Mouse (Mus musculus) gastrocnemius, postnatal 4 days (tissue): ENCODE measurements around the gene Sco1. TPM values are rescaled to one million over a fixed set of nuclear protein-coding genes. Genes with fewer than 3 reads are reported as not detected.
A peak's percentile ranks its signal among the peaks of the same experiment; 100 is the strongest.

Experiments
- DNase-seq, 2 experiments: peaks; one replicate each; pipeline ENCODE4 v3.0.0; 2021 to 2022; ENCODE audit warnings: low spot score in 2 of 2, mixed read lengths in 2 of 2
- microRNA-seq: library from miRNA; unstranded; fragments of <30 nt; microRNA quantifications from one replicate; pipeline ENCODE4 v1.2.0, GENCODE M21; 2021
- total RNA-seq, 2 experiments: library from RNA; stranded (reverse); gene quantifications; 2 replicates each; pipeline ENCODE4 v1.2.3; 2021

The Sco1 gene
- total RNA-seq, 2 experiments from 2014 or later, result 13.7 to 14.3 TPM

GRCm38 (mm10) chr11:67113381-67113780 is 60.9 kb downstream of the Sco1 start:
- DNase-seq, result no peak

GRCm38 (mm10) chr11:67114261-67114660 is 61.8 kb downstream of the Sco1 start:
- DNase-seq, result no peak

GRCm38 (mm10) chr11:67114901-67115300 is 62.4 kb downstream of the Sco1 start:
- DNase-seq, result no peak

Small RNA genes lying within 50 kb of the gene (microRNA-seq; reads per million reads assigned to microRNA genes)
- gene Mir6923, result 5.5 reads per million, percentile 19 among the genes with 10 or more reads in this experiment

Other genes with a start within 250 kb of the Sco1 start
- gene Pirt, start 140.7 kb upstream of the Sco1 start, total RNA-seq, result under 1 TPM; 0.05 to 0.12 TPM
- not detected for gene Tmem238l, start 96.0 kb upstream of the Sco1 start, total RNA-seq
- 1 to 10 TPM; 2.3 to 2.6 TPM for gene Tmem220, start 27.5 kb upstream of the Sco1 start, total RNA-seq
- 10 to 100 TPM; 14.9 to 15.8 TPM for gene Adprm, start 76 bp upstream of the Sco1 start, total RNA-seq
- gene Myh3, start 25.6 kb downstream of the Sco1 start, total RNA-seq, result 100 to 1,000 TPM; 510 to 548 TPM
- gene Myh2, start 118.4 kb downstream of the Sco1 start, total RNA-seq, result 100 to 1,000 TPM; 229 to 257 TPM
- gene Myh1, start 147.4 kb downstream of the Sco1 start, total RNA-seq, result 100 to 1,000 TPM; 613 to 684 TPM
- 1,000 to 10,000 TPM; 1,762 to 2,018 TPM for gene Myh4, start 185.4 kb downstream of the Sco1 start, total RNA-seq
- over 10,000 TPM; 11,963 to 12,269 TPM for gene Myh8, start 224.5 kb downstream of the Sco1 start, total RNA-seq